Mouse (Mus musculus) gastrocnemius, adult 2 months (tissue): ENCODE data around the gene 3110040N11Rik. TPM values are rescaled to one million over a fixed set of nuclear protein-coding genes. Genes with fewer than 3 reads are reported as not detected.

Source experiments
- DNase-seq: peaks from one replicate; pipeline ENCODE4 v3.0.0; 2022
- H3K27ac ChIP-seq: fragments of 200-600 bp; 2 replicates; pipeline ENCODE4 v1.8.1; 2022; ENCODE audit warnings: mild to moderate bottlenecking
- H3K4me3 ChIP-seq: fragments of 200-600 bp; 2 replicates; pipeline ENCODE4 v1.8.1; 2022; ENCODE audit warnings: mild to moderate bottlenecking, moderate library complexity
- CTCF ChIP-seq: fragments of 200-600 bp; IDR thresholded peaks from 2 replicates; pipeline ENCODE4 v1.8.1; 2022; ENCODE audit warnings: antibody characterized with exemption, mild to moderate bottlenecking, moderate library complexity
- intact Hi-C: fragments of 180-260 bp; cut with DNase I; formaldehyde crosslinking; loops from one replicate; pipeline ENCODE4 v1.15.1; 2025
- total RNA-seq, 2 experiments: library from RNA; stranded (reverse); gene quantifications; 2 replicates each; pipeline ENCODE4 v1.2.3; 2021

The 3110040N11Rik gene
- total RNA-seq, 2 experiments from 2014 or later = 17.3 to 23.7 TPM

GRCm38 (mm10) chr7:81777667-81778218 is 11.5 kb downstream of the 3110040N11Rik start:
- no peak overlapping the region for H3K27ac ChIP-seq
- DNase-seq = no peak
- intact Hi-C loops = loop anchor here (5.0 kb wide), 1 partner anchor 380 kb away; no protein-coding TSS in a partner anchor
- TF ChIP-seq CTCF = peak; percentile 48
- no peak overlapping the region for H3K4me3 ChIP-seq

- intact Hi-C loops = loop anchor here (5.0 kb wide), 1 partner anchor 378 kb away; no protein-coding TSS in a partner anchor
- Histone ChIP-seq H3K4me3 (no peak overlapping the region), H3K27ac (no peak overlapping the region)
- no peak for DNase-seq
- no peak for TF ChIP-seq CTCF
Observed at GRCm38 (mm10) chr7:81775325-81775724, 14.0 kb downstream of the 3110040N11Rik start.

- no peak for TF ChIP-seq CTCF
- DNase-seq = no peak
- H3K27ac ChIP-seq = no peak overlapping the region
- no peak overlapping the region for H3K4me3 ChIP-seq
- intact Hi-C loops = no loop called here
Observed at GRCm38 (mm10) chr7:81772786-81773539, 16.3 kb downstream of the 3110040N11Rik start.

- peak; percentile 43 for TF ChIP-seq CTCF
- peak; percentile 28 for DNase-seq
- Histone ChIP-seq H3K27ac (peak overlapping the region; percentile 89), H3K4me3 (peak overlapping the region; percentile 87)
- intact Hi-C loops = no loop called here
Observed at GRCm38 (mm10) chr7:81763110-81763845, 26.0 kb downstream of the 3110040N11Rik start.

- H3K27ac ChIP-seq = peak within 1 kb of the TSS; percentile 89
- intact Hi-C loops = no loop called here
- DNase-seq = peak; percentile 92
- H3K4me3 ChIP-seq = peak within 1 kb of the TSS; percentile 87
- TF ChIP-seq CTCF = no peak
Observed at GRCm38 (mm10) chr7:81762180-81763109, 26.8 kb downstream of the 3110040N11Rik start, which contains the start of gene Ramac. TSS of gene Ramac (plus strand) at chr7:81762925.

GRCm38 (mm10) chr7:81747956-81748355 is 41.3 kb downstream of the 3110040N11Rik start:
- Histone ChIP-seq H3K27ac (no peak overlapping the region), H3K4me3 (no peak overlapping the region)
- DNase-seq = no peak
- intact Hi-C loops = loop anchor here (10.0 kb wide), 1 partner anchor 203 kb away; no protein-coding TSS in a partner anchor
- no peak for TF ChIP-seq CTCF

GRCm38 (mm10) chr7:81744145-81744544 is 45.1 kb downstream of the 3110040N11Rik start:
- DNase-seq = peak; percentile 47
- Histone ChIP-seq H3K27ac (no peak overlapping the region), H3K4me3 (no peak overlapping the region)
- intact Hi-C loops = loop anchor here (10.0 kb wide), 1 partner anchor 199 kb away; no protein-coding TSS in a partner anchor
- peak; percentile 58 for TF ChIP-seq CTCF

- TF ChIP-seq CTCF = no peak
- intact Hi-C loops = loop anchor here (10.0 kb wide), 1 partner anchor 195 kb away; no protein-coding TSS in a partner anchor
- H3K4me3 ChIP-seq = no peak overlapping the region
- no peak for DNase-seq
- H3K27ac ChIP-seq = no peak overlapping the region
Observed at GRCm38 (mm10) chr7:81740010-81740409, 49.3 kb downstream of the 3110040N11Rik start.

- no peak overlapping the region for H3K27ac ChIP-seq
- TF ChIP-seq CTCF = no peak
- intact Hi-C loops = loop anchor here (5.0 kb wide), 1 partner anchor 127 kb away; no protein-coding TSS in a partner anchor
- DNase-seq = no peak
- no peak overlapping the region for H3K4me3 ChIP-seq
Observed at GRCm38 (mm10) chr7:81738720-81739385, 50.4 kb downstream of the 3110040N11Rik start.

GRCm38 (mm10) chr7:81735300-81736048 is 53.8 kb downstream of the 3110040N11Rik start:
- DNase-seq = no peak
- intact Hi-C loops = loop anchor here (5.0 kb wide), 1 partner anchor 123 kb away; no protein-coding TSS in a partner anchor
- no peak for TF ChIP-seq CTCF

More at GRCm38 (mm10) chr7:81735300-81736048, 53.8 kb downstream of the 3110040N11Rik start:
- H3K27ac ChIP-seq = no peak overlapping the region
- no peak overlapping the region for H3K4me3 ChIP-seq
